Mouse (Mus musculus) lung, postnatal 0 days (tissue): ENCODE measurements around the gene Slc25a25. TPM values are rescaled to one million over a fixed set of nuclear protein-coding genes. Genes with fewer than 3 reads are reported as not detected.

Experiments used
- ATAC-seq: fragments of 200-750 bp; cut with Nextera tagmentation; 2 replicates; pipeline ENCODE4 v1.8.0; 2017; ENCODE audit warnings: moderate library complexity
- DNase-seq: peaks from one replicate; pipeline ENCODE4 v3.0.0-alpha.2; 2016; ENCODE audit warnings: low spot score
- H3K27ac ChIP-seq: fragments of 300-500 bp; sonication (generic); 2 replicates; pipeline ENCODE4 v1.5.1; 2014; ENCODE audit warnings: antibody characterized with exemption, mild to moderate bottlenecking, low read length, mixed read lengths
- H3K27me3 ChIP-seq: fragments of 300-500 bp; sonication (generic); replicated peaks from 2 replicates; pipeline ENCODE4 v1.6.1; 2014; ENCODE audit warnings: low read length, mixed read lengths; ENCODE audit not compliant: insufficient read depth
- H3K36me3 ChIP-seq: fragments of 300-500 bp; sonication (generic); 2 replicates; pipeline ENCODE4 v1.6.1; 2014; ENCODE audit warnings: low read length, mixed read lengths; ENCODE audit not compliant: insufficient read depth
- H3K4me1 ChIP-seq: fragments of 300-500 bp; sonication (generic); 2 replicates; pipeline ENCODE4 v1.6.1; 2014; ENCODE audit warnings: antibody characterized with exemption, low read depth, low read length, mixed read lengths; ENCODE audit not compliant: insufficient read depth
- H3K4me2 ChIP-seq: fragments of 300-500 bp; sonication (generic); replicated peaks from 2 replicates; pipeline ENCODE4 v1.6.1; 2014; ENCODE audit warnings: low read depth, mild to moderate bottlenecking, low read length, moderate library complexity, mixed read lengths
- H3K4me3 ChIP-seq: fragments of 300-500 bp; sonication (generic); 2 replicates; pipeline ENCODE4 v1.5.1; 2014; ENCODE audit warnings: low read depth, low read length
- H3K9ac ChIP-seq: fragments of 300-500 bp; sonication (generic); replicated peaks from 2 replicates; pipeline ENCODE4 v1.6.1; 2014; ENCODE audit warnings: low read depth, mild to moderate bottlenecking
- H3K9me3 ChIP-seq: fragments of 300-500 bp; sonication (generic); 2 replicates; pipeline ENCODE4 v1.6.1; 2016; ENCODE audit warnings: low read length, mixed read lengths
- CTCF ChIP-seq: IDR thresholded peaks from 2 replicates; pipeline ENCODE4 v1.5.1; 2016; ENCODE audit warnings: antibody characterized with exemption, mild to moderate bottlenecking
- EP300 ChIP-seq: IDR thresholded peaks from 2 replicates; pipeline ENCODE4 v1.6.1; 2016; ENCODE audit warnings: antibody characterized with exemption, mild to moderate bottlenecking, control low read depth
- WGBS: fragments of 180-500 bp; shearing (Covaris S2); extraction: QIAGEN DNeasy Blood & Tissue Kit; methylation state at CpG from one replicate; pipeline ENCODE4 v1.1.7; 2014; 5-methylcytosine and 5-hydroxymethylcytosine counted together
- polyA plus RNA-seq: library from polyadenylated mRNA; unstranded; fragments of >200 nt; fragmentation: Nextera tagmentation; extraction: Ambion mirVana; gene quantifications from 2 replicates; pipeline ENCODE4 v1.2.1, GENCODE M21; 2015

The Slc25a25 gene
- polyA plus RNA-seq, 1 experiment from 2014 or later: 16.7 TPM

GRCm38 (mm10) chr2:32407144-32407824, 44.0 kb downstream of the Slc25a25 start:
- H3K9me3 ChIP-seq: no peaks in the 10 kb centered on the region
- H3K27me3 ChIP-seq: no peaks in the 10 kb centered on the region
- H3K4me1 ChIP-seq: no peaks in the 10 kb centered on the region
- no peak overlapping the region for H3K4me3 ChIP-seq
- H3K36me3 ChIP-seq: no peaks in the 10 kb centered on the region
- ATAC-seq (no peak), DNase-seq (no peak)
- no peak overlapping the region for H3K4me2 ChIP-seq
- H3K27ac ChIP-seq: no peak overlapping the region
- 75% methylated on average over 7 of the region's 7 CpGs for WGBS
- H3K9ac ChIP-seq: no peak overlapping the region
- no peak for TF ChIP-seq EP300
- no peak for TF ChIP-seq CTCF

GRCm38 (mm10) chr2:32404663-32405062, 46.6 kb downstream of the Slc25a25 start:
- Histone ChIP-seq H3K9me3 (no peaks in the 10 kb centered on the region), H3K9ac (no peak overlapping the region), H3K4me3 (no peak overlapping the region), H3K27ac (no peak overlapping the region), H3K4me1 (no peaks in the 10 kb centered on the region), H3K36me3 (no peaks in the 10 kb centered on the region), H3K4me2 (no peak overlapping the region), H3K27me3 (no peaks in the 10 kb centered on the region)
- ATAC-seq (peak; percentile 46), DNase-seq (peak; percentile 95)
- WGBS: 19% methylated on average over 2 of the region's 2 CpGs
- TF ChIP-seq EP300 (no peak; the same call in 1 of the 2 replicates), CTCF (peak; percentile 100)

- no peaks in the 10 kb centered on the region for H3K27me3 ChIP-seq
- H3K4me1 ChIP-seq: peaks cover 10% of the 10 kb centered on the region; the same call in 1 of the 2 replicates
- ATAC-seq: no peak
- H3K4me2 ChIP-seq: peak overlapping the region; percentile 89
- WGBS: under 1% methylated on average over 15 of the region's 15 CpGs
- TF ChIP-seq EP300 (no peak), CTCF (no peak)
- H3K27ac ChIP-seq: peak overlapping the region; percentile 92
- H3K9ac ChIP-seq: peak overlapping the region; percentile 84
- H3K4me3 ChIP-seq: peak overlapping the region; percentile 87
- H3K9me3 ChIP-seq: no peaks in the 10 kb centered on the region
- H3K36me3 ChIP-seq: no peaks in the 10 kb centered on the region
- DNase-seq: no peak
Observed at GRCm38 (mm10) chr2:32396695-32397094, 54.5 kb downstream of the Slc25a25 start.

GRCm38 (mm10) chr2:32395946-32396621, 55.2 kb downstream of the Slc25a25 start:
- Histone ChIP-seq H3K9ac (peak overlapping the region; percentile 84), H3K4me3 (peak overlapping the region; percentile 87), H3K9me3 (no peaks in the 10 kb centered on the region), H3K27ac (peak overlapping the region; percentile 92), H3K4me2 (peak overlapping the region; percentile 89), H3K4me1 (peaks cover 10% of the 10 kb centered on the region; the same call in 1 of the 2 replicates), H3K36me3 (no peaks in the 10 kb centered on the region), H3K27me3 (no peaks in the 10 kb centered on the region)
- TF ChIP-seq CTCF (no peak), EP300 (no peak)
- 2% methylated on average over 53 of the region's 59 CpGs for WGBS
- peak; percentile 98 for DNase-seq
- peak; percentile 94 for ATAC-seq

- H3K27me3 ChIP-seq: no peaks in the 10 kb centered on the region
- peaks cover 10% of the 10 kb centered on the region; the same call in 1 of the 2 replicates for H3K4me1 ChIP-seq
- H3K4me2 ChIP-seq: peak within 1 kb of the TSS; percentile 89
- H3K27ac ChIP-seq: peak within 1 kb of the TSS; percentile 92
- peak within 1 kb of the TSS; percentile 84 for H3K9ac ChIP-seq
- ATAC-seq: peak; percentile 86
- 0% methylated on average over 31 of the region's 31 CpGs for WGBS
- no peaks in the 10 kb centered on the region for H3K9me3 ChIP-seq
- H3K36me3 ChIP-seq: no peaks in the 10 kb centered on the region
- DNase-seq: peak; percentile 96
- TF ChIP-seq EP300: no peak
- no peak for TF ChIP-seq CTCF
- peak within 1 kb of the TSS; percentile 87 for H3K4me3 ChIP-seq
Observed at GRCm38 (mm10) chr2:32395484-32395945, 55.7 kb downstream of the Slc25a25 start, which contains the start of gene Ptges2. TSS of gene Ptges2 (plus strand) at chr2:32395896.

- Histone ChIP-seq H3K4me1 (peaks cover 10% of the 10 kb centered on the region; the same call in 1 of the 2 replicates), H3K9me3 (no peaks in the 10 kb centered on the region), H3K36me3 (no peaks in the 10 kb centered on the region), H3K27me3 (no peaks in the 10 kb centered on the region), H3K4me2 (peak overlapping the region; percentile 89), H3K9ac (peak overlapping the region; percentile 24), H3K27ac (peak overlapping the region; percentile 92), H3K4me3 (peak overlapping the region; percentile 87)
- peak; percentile 65 for TF ChIP-seq CTCF
- no peak for TF ChIP-seq EP300
- ATAC-seq: no peak; the same call in 1 of the 2 replicates
- WGBS: 2% methylated on average over 8 of the region's 8 CpGs
- peak; percentile 65 for DNase-seq
Observed at GRCm38 (mm10) chr2:32394973-32395372, 56.3 kb downstream of the Slc25a25 start.
